Mouse (Mus musculus): Measurements from ENCODE around the gene Arf3. TPM values are rescaled to one million over a fixed set of nuclear protein-coding genes. Genes with fewer than 3 reads are reported as not detected.

Gene Arf3
- total RNA-seq, 2 experiments from 2014 or later = 36.3 to 40.1 TPM

DNA sequence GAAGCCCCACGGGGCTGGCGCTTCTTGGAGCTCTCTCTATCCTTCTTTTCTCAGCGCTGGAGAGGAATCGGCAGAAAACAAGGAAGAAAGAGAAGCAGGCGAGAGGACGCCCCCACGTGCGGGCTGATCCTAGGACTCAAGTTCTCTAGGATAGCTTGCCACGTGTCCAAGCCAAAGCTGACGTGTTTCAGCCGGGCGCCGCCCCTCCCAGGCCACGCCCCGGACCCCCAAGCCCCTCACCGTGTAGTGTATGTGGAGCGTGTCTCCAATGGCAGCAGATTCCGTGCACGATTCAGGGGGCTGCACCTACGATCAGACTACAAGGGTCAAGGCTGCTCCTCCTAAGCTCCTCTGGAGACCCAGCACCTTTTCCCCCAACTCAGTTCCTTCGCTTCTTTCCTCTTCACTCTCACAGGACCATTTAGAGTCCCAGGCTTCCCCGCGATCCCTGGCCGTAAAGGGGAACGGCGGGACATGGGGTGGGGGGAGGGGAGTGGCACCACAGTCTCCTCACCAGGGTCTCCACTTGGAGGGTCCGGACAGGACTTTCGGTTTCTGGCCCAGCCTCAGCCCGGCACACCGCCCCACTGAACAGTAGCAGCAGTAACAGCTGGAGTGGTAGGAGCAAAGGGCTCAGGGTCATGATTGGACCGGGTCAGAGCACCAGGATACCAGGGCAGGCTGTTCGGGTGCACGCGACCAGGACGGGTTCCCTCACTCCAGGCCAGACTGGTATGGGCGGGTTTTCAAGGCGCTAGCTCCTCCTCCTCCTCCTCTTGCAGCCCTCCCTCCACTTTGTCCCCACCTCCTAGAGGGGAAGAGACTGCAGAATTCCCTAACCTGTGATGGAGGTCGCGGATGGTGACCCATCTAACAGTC, 35.3 kb downstream of the Arf3 start, which contains the start of gene Fkbp11:
Fkbp11 (minus strand) TSS at position 756 of the 879 bp plus-strand sequence.
- DNase-seq = peak; percentile 71 to 76
- intact Hi-C loops (cut with DNase I) = no loop called here

DNA sequence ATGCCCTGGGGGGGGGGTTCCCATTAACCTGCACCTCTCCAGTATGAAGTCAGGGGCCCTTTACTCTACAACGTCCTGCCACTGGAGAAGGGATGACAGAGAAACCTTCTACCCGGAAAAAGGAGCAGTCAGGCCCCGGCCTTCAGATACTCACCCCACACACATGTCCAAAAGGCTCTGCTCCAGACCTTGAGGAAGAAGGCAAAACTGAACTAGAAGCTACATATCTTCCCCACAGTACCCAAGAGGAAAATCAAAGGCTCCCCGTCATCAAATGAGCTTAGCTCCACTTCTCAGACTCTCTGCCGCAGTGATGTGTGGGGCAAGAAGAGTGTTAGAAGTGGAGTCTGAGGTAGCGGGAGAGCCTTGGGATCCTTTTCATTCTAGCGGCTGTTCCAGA, 36.3 kb downstream of the Arf3 start:
- no peak for DNase-seq
- intact Hi-C loops (cut with DNase I) = no loop called here

DNA sequence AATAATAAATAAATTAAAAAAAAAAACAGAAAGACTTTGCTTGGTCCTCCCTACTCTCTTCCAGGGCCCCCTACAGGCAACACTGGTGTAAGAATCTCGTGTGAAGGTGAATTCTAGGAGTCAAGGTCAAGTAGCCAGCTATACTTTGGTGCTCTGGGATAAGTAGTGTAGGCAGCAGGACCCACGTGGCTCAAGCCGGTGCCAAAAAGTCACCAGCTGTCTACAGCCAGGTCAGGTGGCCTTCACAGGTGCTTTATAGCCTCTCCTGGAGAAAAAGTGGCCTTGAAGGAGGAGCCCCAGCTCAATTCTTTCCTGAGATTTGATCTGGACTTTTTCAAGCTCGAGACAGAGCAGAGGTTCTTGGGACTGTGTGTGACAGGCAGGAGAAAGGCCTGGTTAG, 36.9 kb downstream of the Arf3 start:
- intact Hi-C loops (cut with DNase I) = no loop called here
- no peak for DNase-seq

DNA sequence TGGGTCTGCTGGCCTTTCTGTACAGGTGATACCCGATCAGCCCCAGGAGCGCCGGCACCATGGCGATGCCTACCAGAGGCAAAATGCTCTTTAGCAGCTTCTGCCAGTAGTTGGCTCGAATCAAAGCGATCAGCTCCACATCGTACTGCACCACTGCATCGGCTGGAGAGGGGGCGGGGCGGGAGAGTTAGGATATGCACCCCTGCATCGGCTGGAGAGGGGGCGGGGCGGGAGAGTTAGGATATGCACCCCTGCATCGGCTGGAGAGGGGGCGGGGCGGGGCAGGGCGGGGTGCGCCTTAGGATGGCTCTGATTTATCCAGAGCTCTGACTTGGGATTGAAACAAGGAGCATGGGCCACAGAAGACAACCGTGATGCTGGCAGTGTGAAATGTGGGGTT, 38.6 kb downstream of the Arf3 start:
- intact Hi-C loops (cut with DNase I) = no loop called here

DNA sequence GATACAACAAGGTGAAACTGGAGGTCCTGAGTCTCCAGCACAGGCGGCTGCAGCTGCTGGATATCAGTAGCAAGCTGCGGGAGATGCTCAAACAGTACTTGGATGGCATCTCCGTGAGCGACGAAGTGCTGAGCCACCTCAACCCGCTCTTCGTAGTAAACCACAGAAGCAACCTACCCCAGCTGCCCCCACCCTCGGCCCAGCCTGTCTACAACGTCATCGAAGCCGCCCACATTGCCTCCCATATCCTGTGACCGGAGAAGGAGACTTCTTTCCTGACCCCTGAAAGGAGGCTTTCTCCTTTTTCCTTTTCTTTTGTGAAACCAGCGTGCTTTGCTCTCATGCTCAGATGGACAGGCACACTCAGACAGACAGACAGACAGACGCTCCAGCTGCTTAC, 40.2 kb downstream of the Arf3 start:
- intact Hi-C loops (cut with DNase I) = no loop called here

More for the DNA sequence above, 38.6 kb downstream of the Arf3 start:
- DNase-seq = no peak

GRCm38 (mm10) chr15:98722191-98722590, 40.8 kb downstream of the Arf3 start:
- intact Hi-C loops (cut with DNase I) = no loop called here
- DNase-seq = no peak

More for the DNA sequence above, 40.2 kb downstream of the Arf3 start:
- peak; percentile 23 to 35 for DNase-seq

GRCm38 (mm10) chr15:98717301-98717700, 45.7 kb downstream of the Arf3 start:
- DNase-seq = no peak
- intact Hi-C loops (cut with DNase I) = no loop called here

DNA sequence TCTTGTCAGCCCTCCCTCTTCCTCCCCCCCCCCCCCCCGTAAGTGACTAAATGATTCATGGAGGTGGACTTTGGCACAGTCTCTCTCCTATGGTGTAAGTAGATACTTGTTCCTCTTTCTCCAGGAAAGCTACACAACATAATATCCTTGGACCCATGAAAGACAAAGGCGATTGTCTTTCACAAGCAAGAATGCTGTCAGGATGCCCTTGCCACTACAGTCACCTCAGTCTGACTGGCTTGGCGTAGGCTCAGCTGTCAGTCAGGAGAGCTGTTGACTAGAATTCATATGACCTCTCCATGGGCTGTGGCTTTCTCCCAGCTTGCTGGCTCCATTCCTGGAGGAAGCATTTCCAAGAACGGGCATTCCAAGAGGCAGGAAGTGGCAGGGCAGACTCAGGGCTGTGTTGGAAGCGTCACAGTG, 48.8 kb downstream of the Arf3 start:
- intact Hi-C loops (cut with DNase I) = no loop called here
- peak; percentile 76 to 77 for DNase-seq

- DNase-seq = peak; percentile 52 to 79
- intact Hi-C loops (cut with DNase I) = no loop called here
Observed at GRCm38 (mm10) chr15:98710442-98710841, 52.6 kb downstream of the Arf3 start.

- intact Hi-C loops (cut with DNase I) = loop anchor here (5.0 to 10.0 kb wide), 2 partner anchors 77 to 94 kb away; partner anchors contain the start of gene Wnt1
- peak; percentile 84 to 92 for DNase-seq
Observed at GRCm38 (mm10) chr15:98707766-98708372, 55.1 kb downstream of the Arf3 start, which contains the start of gene Ccdc65. Ccdc65 (plus strand) TSS chr15:98708207.

- DNase-seq = no peak
- intact Hi-C loops (cut with DNase I) = loop anchor here (10.0 kb wide), 1 partner anchor 80 kb away; the partner anchor contains the start of gene Wnt1
Observed at GRCm38 (mm10) chr15:98704312-98704711, 58.7 kb downstream of the Arf3 start.

DNA sequence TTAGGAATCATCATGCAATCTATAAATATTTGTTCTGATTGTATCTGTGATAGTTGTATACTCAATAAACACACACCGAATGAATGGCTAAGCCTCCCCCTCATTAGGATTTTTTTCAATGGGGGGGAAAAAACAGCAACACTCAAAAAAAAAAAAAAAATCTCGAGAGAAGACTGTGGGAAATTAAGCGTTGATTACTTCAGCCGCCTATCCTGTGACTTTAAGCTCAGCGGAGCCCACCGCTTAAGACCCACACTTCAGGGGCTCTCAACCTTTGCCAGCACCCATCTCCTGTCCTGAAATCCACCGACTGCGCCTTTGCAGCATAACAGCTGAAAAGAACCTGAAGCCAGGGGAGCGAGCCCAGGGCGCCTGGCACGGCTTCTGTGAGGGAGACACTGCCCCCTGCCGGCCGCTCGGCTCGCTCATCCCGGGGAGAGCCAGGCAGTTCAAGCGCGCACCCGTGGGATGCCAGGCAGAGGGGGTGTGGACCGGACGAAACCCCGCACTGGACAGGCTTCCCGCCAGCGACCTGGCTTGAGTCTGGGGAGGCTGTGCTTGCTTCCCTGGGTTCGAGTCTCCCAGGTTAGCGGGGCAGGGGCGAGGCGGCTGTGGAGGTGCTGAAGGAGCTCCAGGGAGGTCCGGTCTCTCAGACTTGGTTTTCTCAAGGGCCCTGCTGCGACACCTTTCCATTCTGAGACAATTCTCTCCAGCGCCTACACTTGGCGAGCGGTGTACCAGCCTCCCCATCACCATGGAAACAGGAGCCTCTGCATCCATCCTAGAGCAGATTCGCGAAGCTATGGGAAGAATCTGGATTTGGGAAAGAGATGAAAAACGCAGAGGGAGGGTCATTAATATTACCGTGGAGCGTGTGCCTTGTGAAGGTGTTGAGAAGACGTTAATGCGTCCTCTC, 63.6 kb downstream of the Arf3 start:
- intact Hi-C loops (cut with DNase I) = loop anchor here (1.0 to 10.0 kb wide), 3 partner anchors 35 to 117 kb away; partner anchors contain the start of gene Wnt1
- peak; percentile 88 to 93 for DNase-seq

DNA sequence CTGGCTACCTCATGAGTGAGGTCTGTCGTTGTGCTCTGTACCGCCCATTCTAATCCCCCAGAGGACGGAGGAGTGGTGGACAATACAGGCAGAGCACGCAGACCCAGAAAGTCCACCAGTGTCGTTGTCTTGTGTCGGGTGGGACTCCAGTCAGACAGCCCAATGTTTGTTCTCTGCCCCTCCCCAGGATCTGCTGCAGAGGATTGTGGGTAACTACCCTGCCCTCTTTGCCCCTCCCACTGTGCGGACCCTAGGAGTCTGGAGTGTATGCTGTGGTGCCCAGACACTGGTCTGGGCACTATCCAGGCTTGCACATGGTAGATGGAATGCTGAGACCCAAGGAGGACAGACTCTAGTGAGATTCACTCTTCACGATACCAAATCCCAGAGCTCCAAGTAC, 66.8 kb downstream of the Arf3 start:
- intact Hi-C loops (cut with DNase I) = loop anchor here (5.0 kb wide), 1 partner anchor 114 kb away; no protein-coding TSS in a partner anchor
- no peak for DNase-seq

- intact Hi-C loops (cut with DNase I) = loop anchor here (1.0 to 5.0 kb wide), 2 partner anchors 31 to 113 kb away; no protein-coding TSS in a partner anchor
- peak; percentile 36 to 37 for DNase-seq
Observed at GRCm38 (mm10) chr15:98695726-98696125, 67.3 kb downstream of the Arf3 start.

DNA sequence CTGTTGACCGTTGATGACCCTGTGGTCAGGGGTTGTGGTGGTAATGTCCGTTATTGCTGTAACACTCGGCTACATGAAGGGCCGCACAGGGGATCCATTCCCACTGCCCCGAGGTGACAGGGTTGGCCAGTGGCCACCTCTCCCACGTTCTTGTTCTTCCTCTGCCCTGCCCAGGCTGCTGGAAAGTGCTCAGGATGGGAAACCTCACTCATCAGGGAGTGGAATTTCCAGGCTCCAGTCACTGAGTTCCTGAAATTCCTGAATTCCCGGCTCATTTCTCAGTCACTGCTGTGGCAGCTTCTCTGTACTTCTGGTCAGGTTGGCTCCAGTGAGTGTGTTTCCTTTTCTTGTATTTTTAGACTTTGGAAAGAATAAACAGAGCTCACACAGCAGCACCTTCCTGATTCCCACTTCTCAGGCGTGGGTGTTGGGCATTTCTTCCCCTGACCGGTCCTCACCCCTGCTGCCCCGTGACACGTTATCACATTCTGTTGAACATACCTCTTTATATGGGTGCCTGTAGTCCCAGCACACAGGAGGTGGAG, 70.8 kb downstream of the Arf3 start:
- peak; percentile 65 to 74 for DNase-seq
- intact Hi-C loops (cut with DNase I) = no loop called here

GRCm38 (mm10) chr15:98691486-98692147, 71.4 kb downstream of the Arf3 start:
- intact Hi-C loops (cut with DNase I) = no loop called here
- no peak for DNase-seq

GRCm38 (mm10) chr15:98689682-98690081, 73.3 kb downstream of the Arf3 start:
- intact Hi-C loops (cut with DNase I) = no loop called here
- DNase-seq = no peak
